Mouse (Mus musculus) central nervous system, embryonic 14 days (tissue): ENCODE measurements around the gene Spdye4b. TPM values are rescaled to one million over a fixed set of nuclear protein-coding genes. Genes with fewer than 3 reads are reported as not detected.

Experiments used
- polyA plus RNA-seq: library from polyadenylated mRNA; depleted of rRNA; stranded (reverse); fragments of >200 nt; gene quantifications from 2 replicates; pipeline ENCODE4 v1.2.3, GENCODE M21; 2012; rRNA removed

The Spdye4b gene
- not detected in 2 replicates for polyA plus RNA-seq

DNA sequence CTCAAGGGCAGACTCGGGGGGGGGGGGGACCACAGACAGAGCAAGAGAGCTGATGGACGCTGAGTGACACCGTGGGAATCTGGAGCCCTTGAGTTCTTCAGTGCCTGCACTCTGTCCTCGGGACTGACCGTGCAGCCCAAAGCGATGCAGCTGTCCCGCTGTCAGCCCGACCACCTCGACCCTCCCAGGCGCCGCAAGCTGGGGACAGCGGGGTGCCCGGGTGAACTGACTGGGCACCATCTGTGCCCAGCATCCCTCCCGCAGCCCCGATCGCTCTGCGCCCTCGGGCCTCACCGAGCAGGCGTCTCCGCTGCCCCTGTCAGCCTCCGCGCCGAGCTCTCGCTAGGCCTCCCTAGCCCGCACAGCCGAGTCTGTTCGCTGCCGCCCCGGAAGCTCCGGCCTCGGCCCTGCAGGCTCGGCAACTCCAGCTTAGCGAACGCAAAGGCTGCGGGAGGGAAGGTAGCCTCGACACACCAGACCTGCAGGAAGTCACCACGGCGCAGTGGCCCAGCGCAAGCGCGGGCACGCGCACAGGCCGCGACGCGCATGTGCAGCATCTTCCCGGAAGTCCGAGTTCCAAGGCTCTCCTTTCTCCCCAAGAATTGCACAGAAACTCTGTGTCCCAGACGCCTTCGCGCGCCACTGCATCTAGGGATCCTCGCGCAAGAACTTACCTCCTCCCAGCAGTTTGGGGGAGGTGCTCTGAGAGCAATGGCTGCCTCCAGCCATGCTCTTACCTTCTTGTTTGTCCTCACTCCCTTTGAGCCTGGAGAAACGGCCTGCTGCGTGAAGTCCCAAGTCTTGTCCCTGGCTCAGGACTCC is at the start of gene Spdye4b, which contains the start of gene Rbak:
TSS of gene Spdye4b (plus strand) at position 763 of the 822 bp plus-strand sequence.
TSS of gene Rbak (minus strand) at position 521 of the 822 bp plus-strand sequence.

GRCm38 (mm10) chr5:143147481-143147880 is 33.3 kb upstream of the Spdye4b start, which contains the start of gene Olfr718-ps1:
TSS of gene Olfr718-ps1 (minus strand) at chr5:143147581.

GRCm38 (mm10) chr5:143226790-143227189 is 46.0 kb downstream of the Spdye4b start, which contains the start of gene Spdye4a:
TSS of gene Spdye4a (minus strand) at chr5:143226890.

DNA sequence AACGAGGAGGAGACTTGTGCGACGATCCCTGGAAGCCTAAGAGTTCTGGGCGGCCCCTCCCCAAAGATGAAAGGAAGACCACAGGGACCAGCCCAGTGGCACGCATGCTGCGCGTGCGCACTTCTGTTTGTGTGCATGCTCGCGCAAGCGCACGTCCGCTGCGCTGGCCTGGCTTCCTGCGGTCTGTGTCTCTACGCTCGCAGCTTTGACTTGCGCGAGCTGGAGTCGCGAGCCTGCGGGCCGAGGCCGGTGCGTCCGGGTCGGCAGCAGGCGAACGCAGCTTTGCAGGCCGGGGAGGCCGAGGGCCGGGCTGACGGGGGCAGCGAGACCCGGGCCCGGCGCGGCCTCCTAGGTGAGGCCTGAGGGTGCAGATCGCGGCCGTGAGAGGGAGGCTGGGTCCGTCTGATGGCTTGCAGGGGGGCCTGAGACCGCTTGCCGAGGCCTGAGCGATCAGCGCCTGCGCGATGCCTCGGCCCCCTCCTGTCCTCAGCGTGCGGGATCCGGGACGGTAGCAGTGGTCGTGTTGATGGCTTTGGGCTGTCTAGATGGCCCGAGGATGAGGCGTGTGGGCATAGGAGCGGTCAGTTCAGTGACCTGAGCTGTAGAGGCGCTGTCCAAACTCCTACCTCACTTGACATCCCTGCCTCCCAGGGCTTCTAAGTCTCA is 54.3 kb downstream of the Spdye4b start, which contains the start of gene Zfp12:
TSS of gene Zfp12 (plus strand) at position 136 of the 666 bp plus-strand sequence.

Other genes with a start within 250 kb of the Spdye4b start
- 513 and 546 TPM in 2 replicates for gene Fscn1, start 220.7 kb upstream of the Spdye4b start, polyA plus RNA-seq
- gene Rnf216, start 68.0 kb upstream of the Spdye4b start, polyA plus RNA-seq: 31.5 and 32.5 TPM in 2 replicates
- gene Olfr718-ps1, start 33.4 kb upstream of the Spdye4b start, polyA plus RNA-seq: not detected in 2 replicates
- gene Rbak, start 242 bp upstream of the Spdye4b start, polyA plus RNA-seq: 17.9 and 19.5 TPM in 2 replicates
- not detected in 2 replicates for gene Spdye4a, start 45.9 kb downstream of the Spdye4b start, polyA plus RNA-seq
- 30.1 and 34.6 TPM in 2 replicates for gene Zfp12, start 54.1 kb downstream of the Spdye4b start, polyA plus RNA-seq
- gene Zfp316, start 89.0 kb downstream of the Spdye4b start, polyA plus RNA-seq: 20.7 and 22.6 TPM in 2 replicates
- gene Zfp853, start 112.6 kb downstream of the Spdye4b start, polyA plus RNA-seq: 2.2 and 2.9 TPM in 2 replicates
- gene E130309D02Rik, start 134.3 kb downstream of the Spdye4b start, polyA plus RNA-seq: 29.3 and 31.1 TPM in 2 replicates
- 69.6 and 71.3 TPM in 2 replicates for gene Zdhhc4, start 148.2 kb downstream of the Spdye4b start, polyA plus RNA-seq
- 1.3 TPM in 2 replicates for gene Grid2ip, start 176.3 kb downstream of the Spdye4b start, polyA plus RNA-seq
- 54.7 and 74.3 TPM in 2 replicates for gene Kdelr2, start 222.8 kb downstream of the Spdye4b start, polyA plus RNA-seq